Mouse (Mus musculus) cerebellum, adult 9-11 months (tissue): ENCODE results near the gene Zdbf2.

Experiments used
- DNase-seq: peaks from one replicate; pipeline ENCODE4 v3.0.0; 2022

Zdbf2 gene

DNA sequence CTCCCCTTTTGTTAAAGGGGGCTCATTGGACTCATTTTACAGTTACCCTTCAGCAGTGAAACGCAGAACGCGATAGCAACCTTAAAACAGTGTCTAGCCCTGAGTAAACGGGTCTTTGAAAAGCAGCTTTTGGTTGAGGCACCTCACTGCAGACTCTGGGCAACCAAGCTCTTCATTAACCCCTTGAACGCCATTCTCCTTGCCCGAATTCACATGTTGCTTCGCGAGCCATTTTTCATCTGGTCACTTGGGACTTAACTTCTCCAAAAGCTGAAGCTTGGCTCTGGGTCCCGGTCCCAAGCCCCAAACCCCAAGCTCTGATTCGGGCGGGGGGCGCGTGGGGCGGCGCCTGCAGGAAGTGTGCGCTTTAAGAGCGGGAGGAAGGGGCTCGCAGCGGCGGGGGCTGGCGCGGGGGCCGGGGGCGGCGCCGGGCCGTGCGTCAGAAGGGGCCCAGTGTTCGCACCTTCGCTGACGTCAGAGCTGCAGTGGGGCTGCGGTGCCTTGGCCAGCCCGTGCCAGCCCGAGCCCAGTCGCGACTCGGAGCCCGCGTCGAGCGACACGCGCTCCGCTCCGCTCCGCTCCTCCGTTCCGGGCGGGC lies at the start of gene Zdbf2:
TSS of gene Zdbf2 (plus strand) at position 525 of the 598 bp plus-strand sequence.
- no peak for DNase-seq

- no peak for DNase-seq
Observed at GRCm38 (mm10) chr1:63225009-63225408, 48.1 kb upstream of the Zdbf2 start.

DNA sequence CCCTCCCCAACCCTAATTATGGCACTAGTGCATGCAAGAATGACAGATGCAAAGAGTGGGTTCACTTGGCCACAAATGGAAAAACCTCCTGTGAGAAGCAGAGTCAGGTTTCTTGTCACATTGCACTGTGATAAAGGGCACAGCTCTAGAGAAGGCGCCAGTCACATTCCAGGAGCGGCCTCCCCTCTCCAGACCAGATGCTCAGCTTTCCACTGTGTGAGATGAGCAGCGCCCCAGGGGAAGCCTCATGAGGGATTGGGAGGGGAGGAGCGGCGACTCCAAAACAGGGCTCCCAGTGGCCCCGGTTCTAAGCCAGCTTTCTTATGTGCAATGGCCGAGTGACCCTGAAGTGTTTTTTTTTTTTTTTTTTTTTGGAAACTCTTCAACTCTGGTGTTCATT lies 47.2 kb upstream of the Zdbf2 start:
- DNase-seq, result no peak

GRCm38 (mm10) chr1:63227241-63227640 lies 45.8 kb upstream of the Zdbf2 start:
- no peak for DNase-seq

DNA sequence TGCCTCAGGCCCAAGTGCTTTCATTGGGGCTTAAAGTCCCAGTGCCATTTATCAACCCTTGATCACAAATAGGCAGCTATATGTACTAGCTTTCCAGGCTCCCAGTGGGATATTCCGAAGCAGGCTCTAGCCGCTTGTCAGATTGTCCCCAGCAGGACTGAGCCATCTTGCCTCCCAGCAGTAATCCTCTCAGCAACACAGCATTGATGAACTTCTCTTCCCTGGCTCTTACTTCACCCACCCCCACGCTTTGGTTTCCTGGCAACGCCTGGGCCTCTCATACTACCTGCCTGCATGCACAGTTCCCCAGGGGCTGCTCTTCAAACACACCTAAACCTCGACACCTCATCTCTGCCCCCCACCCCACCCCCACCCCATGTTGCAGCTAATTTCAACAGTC lies 35.7 kb upstream of the Zdbf2 start:
- no peak for DNase-seq

DNA sequence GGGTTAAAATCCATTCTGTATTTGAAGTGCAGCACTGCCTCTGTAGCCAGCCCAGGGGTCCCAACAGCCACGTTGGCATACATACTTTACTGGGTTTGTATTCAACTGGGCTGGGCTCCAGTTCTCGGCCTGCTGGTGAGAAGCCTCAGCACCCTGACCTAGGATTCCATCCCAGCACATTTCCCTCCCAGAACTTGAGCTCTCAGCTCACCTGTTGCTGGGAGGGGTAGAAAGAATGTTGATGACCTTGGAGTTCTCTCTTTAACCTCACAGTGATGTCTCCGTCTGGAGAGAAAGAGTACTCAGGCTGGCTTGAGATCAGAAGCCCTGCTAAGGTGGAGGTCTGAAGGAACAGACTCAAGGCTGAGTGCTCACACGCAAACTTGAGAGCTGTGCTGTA lies 33.8 kb upstream of the Zdbf2 start:
- no peak for DNase-seq

- DNase-seq, result no peak
Observed at GRCm38 (mm10) chr1:63239751-63240150, 33.3 kb upstream of the Zdbf2 start.

- no peak for DNase-seq
Observed at GRCm38 (mm10) chr1:63243854-63244253, 29.2 kb upstream of the Zdbf2 start.

DNA sequence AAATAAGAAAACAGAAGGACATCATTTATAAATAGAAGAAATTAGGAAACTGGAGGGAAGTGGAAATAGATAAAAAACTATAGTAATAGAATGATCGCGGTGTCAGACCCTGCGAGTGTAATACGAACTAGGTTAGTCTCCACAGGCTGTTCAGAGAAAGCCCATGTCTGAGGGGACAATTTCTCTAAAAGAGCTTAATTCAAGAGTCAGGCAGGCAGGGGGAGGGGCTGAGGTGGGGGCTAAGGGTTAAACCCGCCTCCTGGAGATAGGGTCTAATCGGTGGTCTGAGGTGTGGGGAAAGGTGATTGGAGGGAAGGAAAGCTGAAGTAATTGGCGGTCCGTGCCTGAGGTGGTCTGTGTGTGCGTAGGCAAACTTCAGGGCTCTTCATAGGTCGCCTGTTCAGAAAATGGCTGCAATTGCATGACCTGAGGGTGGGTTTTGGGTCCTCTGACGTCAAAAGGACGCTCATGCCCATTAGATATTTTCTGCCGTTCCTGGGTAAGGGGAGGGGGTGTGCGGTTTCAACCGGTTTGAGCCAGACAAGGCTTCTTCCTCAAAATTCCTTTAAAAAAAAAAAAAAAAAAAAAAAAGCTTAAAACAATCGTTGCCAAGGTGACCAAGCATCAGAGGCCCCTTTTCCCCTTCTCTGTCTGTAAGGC lies 26.1 kb upstream of the Zdbf2 start:
- DNase-seq, result no peak

- DNase-seq, result no peak
Observed at GRCm38 (mm10) chr1:63247831-63248359, 25.2 kb upstream of the Zdbf2 start.

GRCm38 (mm10) chr1:63248360-63248851 lies 24.7 kb upstream of the Zdbf2 start:
- DNase-seq, result no peak

DNA sequence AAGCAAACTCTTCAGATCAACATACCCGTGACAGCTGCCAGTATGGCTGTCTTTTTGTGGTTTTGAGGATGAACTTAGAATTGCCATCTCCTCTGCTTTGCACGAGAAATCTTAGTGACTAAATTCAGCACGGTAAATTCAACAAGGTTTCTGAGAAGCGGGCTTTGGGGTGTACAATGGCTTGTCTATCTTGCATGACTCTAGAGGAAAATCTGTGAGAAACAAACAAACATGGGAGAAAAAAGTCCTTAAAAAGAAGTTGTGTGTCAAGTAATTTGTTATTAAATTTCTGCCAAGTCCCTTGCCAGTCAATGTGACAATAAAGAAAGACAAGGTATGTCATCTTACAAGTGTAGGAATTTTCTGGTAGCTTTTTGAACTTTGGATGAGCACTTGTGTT lies 23.8 kb upstream of the Zdbf2 start:
- DNase-seq, result no peak

GRCm38 (mm10) chr1:63252351-63253209 lies 20.5 kb upstream of the Zdbf2 start:
- DNase-seq, result no peak

- no peak for DNase-seq
Observed at GRCm38 (mm10) chr1:63253291-63253690, 19.8 kb upstream of the Zdbf2 start.

DNA sequence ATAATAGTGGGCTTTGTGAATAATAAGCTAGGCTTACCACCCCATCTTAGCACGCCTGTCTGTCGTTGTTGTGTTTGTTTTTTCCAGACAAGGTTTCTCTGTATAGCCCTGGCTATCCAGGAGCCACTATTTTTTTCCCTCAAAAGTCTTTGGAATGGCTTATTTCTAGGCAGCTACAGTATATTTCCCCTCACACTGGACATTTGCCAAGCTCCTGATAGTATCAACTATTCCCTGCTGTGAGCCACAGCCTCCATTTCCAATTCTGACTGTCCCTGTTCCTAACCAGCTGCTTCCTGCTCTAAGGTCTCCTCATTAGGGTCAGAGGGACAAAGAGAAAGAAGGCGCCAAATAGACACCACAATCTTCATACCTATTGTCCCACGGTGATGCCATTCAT lies 18.0 kb upstream of the Zdbf2 start:
- no peak for DNase-seq

GRCm38 (mm10) chr1:63256083-63256482 lies 17.0 kb upstream of the Zdbf2 start:
- no peak for DNase-seq

- DNase-seq, result no peak
Observed at GRCm38 (mm10) chr1:63258501-63258900, 14.6 kb upstream of the Zdbf2 start.

- no peak for DNase-seq
Observed at GRCm38 (mm10) chr1:63259271-63259830, 13.7 kb upstream of the Zdbf2 start.

DNA sequence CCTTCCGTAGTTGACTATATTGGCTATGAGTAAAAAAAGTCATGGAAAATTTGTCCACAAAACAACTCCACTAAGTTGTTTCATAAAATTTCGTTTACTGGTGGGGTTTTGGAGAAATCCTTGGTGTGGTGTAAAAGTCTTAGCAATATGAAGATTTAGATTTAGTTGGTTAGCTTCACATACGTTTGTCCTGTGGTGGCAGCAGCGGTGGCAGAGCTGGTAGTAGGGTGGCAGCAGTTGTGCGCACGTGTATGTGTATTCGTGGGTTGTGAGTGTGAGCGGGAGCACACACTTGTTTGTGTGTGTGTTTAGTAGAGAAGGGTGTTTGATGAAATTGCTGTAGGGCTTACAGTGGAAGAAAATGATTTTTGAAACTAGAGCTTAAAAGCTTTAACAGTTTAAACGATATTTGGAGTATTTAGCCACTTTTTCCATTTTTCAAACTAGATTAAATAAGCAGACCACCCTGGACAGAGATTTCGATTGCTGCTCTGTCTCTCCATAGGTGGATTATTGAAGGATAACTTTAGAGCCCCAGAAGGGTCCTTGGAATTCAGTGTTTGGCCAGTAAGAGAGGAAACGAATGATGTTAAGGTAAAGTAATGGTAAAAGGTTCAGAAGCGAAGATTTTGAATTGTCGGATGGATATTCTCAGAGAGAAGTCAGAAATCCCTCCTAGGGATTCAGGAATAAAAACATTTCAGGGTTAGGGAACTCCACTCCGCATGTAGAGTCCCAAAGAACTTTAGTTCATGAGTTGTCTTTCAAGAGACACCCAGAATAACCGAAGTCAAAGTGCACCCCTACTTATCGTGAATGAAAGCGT lies 12.9 kb upstream of the Zdbf2 start:
- DNase-seq, result no peak

DNA sequence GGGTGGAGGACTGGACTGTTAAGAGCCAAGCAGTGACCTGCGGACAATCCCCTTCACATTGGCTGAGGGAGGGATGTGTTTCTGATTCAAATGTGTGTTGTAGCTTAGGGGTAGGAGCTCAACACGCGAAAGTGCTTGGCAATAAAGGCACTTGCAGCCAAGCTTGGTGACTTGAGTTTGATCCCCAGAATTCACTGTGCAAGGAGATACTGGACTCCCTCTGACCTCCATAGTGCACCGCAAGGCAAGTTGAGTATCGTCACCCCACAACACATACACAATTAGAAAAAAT lies 12.4 kb upstream of the Zdbf2 start:
- DNase-seq, result no peak

GRCm38 (mm10) chr1:63261041-63261590 lies 11.9 kb upstream of the Zdbf2 start:
- no peak for DNase-seq

- no peak for DNase-seq
Observed at GRCm38 (mm10) chr1:63263671-63264070, 9.4 kb upstream of the Zdbf2 start.
